Mouse (Mus musculus): Measurements from ENCODE around the gene Epb41l2.

Epb41l2 gene

DNA sequence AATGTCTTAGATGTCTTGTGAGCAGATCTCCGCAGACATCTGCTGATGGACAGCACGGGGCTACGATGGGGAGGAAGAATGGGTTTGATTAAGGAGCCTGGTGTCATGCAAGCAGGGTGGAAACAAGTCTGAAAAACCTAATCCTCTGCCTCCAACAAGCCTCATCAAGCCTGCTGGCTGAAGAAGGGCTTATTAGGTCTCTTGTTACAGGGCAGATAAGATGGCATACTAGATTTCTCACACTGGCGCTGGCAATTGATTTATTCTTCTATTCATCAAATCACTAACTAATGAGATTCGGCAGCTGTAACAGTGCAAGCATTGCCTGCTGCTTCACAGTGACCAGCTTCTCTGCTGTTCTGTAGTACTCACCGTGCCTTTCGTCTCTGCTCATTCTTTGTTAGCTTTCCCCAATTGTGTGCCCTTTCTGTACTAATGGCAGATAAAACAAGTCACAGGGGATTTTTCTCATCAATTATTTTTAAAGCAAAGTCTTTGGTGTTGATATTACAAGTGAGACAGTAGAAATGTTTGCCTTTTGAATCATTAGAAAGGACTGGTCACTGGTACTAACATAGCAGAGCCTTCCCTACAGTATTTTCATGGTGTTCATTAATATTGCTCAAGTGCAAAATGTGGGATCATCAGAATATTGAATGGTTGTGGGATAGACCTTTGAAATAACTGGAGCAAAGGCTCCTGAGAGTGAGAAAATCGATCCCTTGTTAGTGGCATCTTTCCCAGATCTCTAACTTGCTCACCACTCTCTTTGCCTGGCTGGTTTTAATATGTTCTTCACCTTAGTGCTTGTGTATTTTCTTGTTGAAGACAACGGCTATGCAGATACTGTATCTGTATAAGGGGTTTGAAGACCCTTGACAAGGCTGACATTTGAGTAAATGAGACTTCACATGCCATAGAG, 212.0 kb downstream of the Epb41l2 start:
- no peak for DNase-seq (ENCODE audit: low spot score in 2 of 2)

Data from spleen, postnatal 4 days (tissue).